Mouse (Mus musculus): ENCODE data around the gene B4galnt1. TPM values are rescaled to one million over a fixed set of nuclear protein-coding genes. Genes with fewer than 3 reads are reported as not detected.

B4galnt1 gene
- polyA plus RNA-seq (2012; rRNA removed), result 127 and 129 TPM in 2 replicates

DNA sequence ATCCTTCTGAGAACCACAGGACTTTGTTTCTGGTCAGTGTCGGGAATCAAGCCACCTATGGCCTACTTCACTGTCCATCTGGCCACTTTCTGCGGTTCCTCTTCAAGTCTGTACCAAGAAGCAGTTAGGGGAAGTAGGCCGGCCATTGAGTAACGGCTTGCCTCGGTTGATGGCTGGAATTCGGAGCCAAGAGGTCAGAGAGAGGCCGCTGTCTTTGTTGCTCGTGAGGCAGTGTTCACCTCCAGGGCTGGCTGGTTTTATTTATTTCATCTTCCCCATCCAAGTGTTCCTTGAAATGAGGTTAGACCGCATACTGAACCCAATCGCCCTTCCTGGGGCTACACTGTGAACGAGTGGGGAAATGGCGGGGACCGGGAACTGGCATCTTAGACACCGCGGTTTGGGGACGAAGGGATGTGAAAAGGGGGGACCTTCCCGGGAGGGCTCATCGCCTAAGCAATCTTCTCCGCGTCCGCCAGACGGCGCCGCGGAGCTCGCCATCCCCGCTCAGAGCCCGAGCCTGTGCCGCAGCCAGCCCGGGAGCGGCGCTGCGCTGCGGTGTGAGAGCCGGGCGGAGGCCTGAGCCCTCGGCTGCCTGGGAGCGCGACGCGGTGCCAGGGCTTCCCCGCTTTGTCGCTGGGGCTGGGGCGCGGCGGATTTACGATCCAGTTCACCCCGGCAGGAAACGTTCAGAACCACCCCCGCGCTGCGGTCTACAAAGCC is at the start of gene B4galnt1:
B4galnt1 (plus strand) TSS at position 595 of the 723 bp plus-strand sequence.
- Histone ChIP-seq H3K4me1 (ENCODE audit: control insufficient read depth, insufficient read depth, low read length) (peaks cover 2% of the 10 kb centered on the region; the same call in 1 of the 2 replicates), H3K27ac (ENCODE audit: insufficient read depth, low read length) (peak within 1 kb of the TSS; percentile 93), H3K4me3 (ENCODE audit: insufficient read depth, low read length) (peak within 1 kb of the TSS; percentile 94)
- peak; percentile 58; the same call in 1 of the 2 replicates for TF ChIP-seq POLR2A (IDR thresholded peaks at IDR 0.05; ENCODE audit: extremely low read depth, insufficient read depth, low read length)
- peak; percentile 61 for TF ChIP-seq CTCF (IDR thresholded peaks at IDR 0.05; ENCODE audit: extremely low read depth, insufficient read depth, low read length)

- no peaks in the 10 kb centered on the region; the same call in 1 of the 2 replicates for H3K4me1 ChIP-seq (ENCODE audit: control insufficient read depth, insufficient read depth, low read length)
- TF ChIP-seq CTCF (IDR thresholded peaks at IDR 0.05; ENCODE audit: extremely low read depth, insufficient read depth, low read length) (no peak), POLR2A (IDR thresholded peaks at IDR 0.05; ENCODE audit: extremely low read depth, insufficient read depth, low read length) (no peak)
- no peak overlapping the region for H3K4me3 ChIP-seq (ENCODE audit: insufficient read depth, low read length)
- no peak overlapping the region for H3K27ac ChIP-seq (ENCODE audit: insufficient read depth, low read length)
Measured at GRCm38 (mm10) chr10:127118470-127118869, 46.6 kb upstream of the B4galnt1 start.

- TF ChIP-seq CTCF (IDR thresholded peaks at IDR 0.05; ENCODE audit: extremely low read depth, insufficient read depth, low read length), result no peak
- no peak for TF ChIP-seq POLR2A (IDR thresholded peaks at IDR 0.05; ENCODE audit: extremely low read depth, insufficient read depth, low read length)
- no peak overlapping the region for H3K27ac ChIP-seq (ENCODE audit: insufficient read depth, low read length)
- no peaks in the 10 kb centered on the region; the same call in 1 of the 2 replicates for H3K4me1 ChIP-seq (ENCODE audit: control insufficient read depth, insufficient read depth, low read length)
- no peak overlapping the region for H3K4me3 ChIP-seq (ENCODE audit: insufficient read depth, low read length)
Measured at GRCm38 (mm10) chr10:127119229-127119628, 45.8 kb upstream of the B4galnt1 start.

GRCm38 (mm10) chr10:127120301-127121065 is 44.5 kb upstream of the B4galnt1 start:
- TF ChIP-seq POLR2A (IDR thresholded peaks at IDR 0.05; ENCODE audit: extremely low read depth, insufficient read depth, low read length) (no peak), CTCF (IDR thresholded peaks at IDR 0.05; ENCODE audit: extremely low read depth, insufficient read depth, low read length) (no peak)
- peak overlapping the region; percentile 89 for H3K4me3 ChIP-seq (ENCODE audit: insufficient read depth, low read length)
- H3K27ac ChIP-seq (ENCODE audit: insufficient read depth, low read length), result 0 out of 2 replicates have a peak overlapping the region, but pooled peaks have one; percentile 5
- no peaks in the 10 kb centered on the region; the same call in 1 of the 2 replicates for H3K4me1 ChIP-seq (ENCODE audit: control insufficient read depth, insufficient read depth, low read length)

- Histone ChIP-seq H3K27ac (ENCODE audit: insufficient read depth, low read length) (0 out of 2 replicates have a peak within 1 kb of the TSS, but pooled peaks have one; percentile 5), H3K4me1 (ENCODE audit: control insufficient read depth, insufficient read depth, low read length) (no peaks in the 10 kb centered on the region; the same call in 1 of the 2 replicates), H3K4me3 (ENCODE audit: insufficient read depth, low read length) (peak within 1 kb of the TSS; percentile 89)
- TF ChIP-seq CTCF (IDR thresholded peaks at IDR 0.05; ENCODE audit: extremely low read depth, insufficient read depth, low read length) (no peak), POLR2A (IDR thresholded peaks at IDR 0.05; ENCODE audit: extremely low read depth, insufficient read depth, low read length) (peak; percentile 81)
Measured at GRCm38 (mm10) chr10:127121066-127121477, 44.0 kb upstream of the B4galnt1 start, which contains the start of gene Os9. TSS of gene Os9 (minus strand) at chr10:127121131.

- no peak overlapping the region for H3K4me3 ChIP-seq (ENCODE audit: insufficient read depth, low read length)
- H3K4me1 ChIP-seq (ENCODE audit: control insufficient read depth, insufficient read depth, low read length), result no peaks in the 10 kb centered on the region; the same call in 1 of the 2 replicates
- no peak overlapping the region for H3K27ac ChIP-seq (ENCODE audit: insufficient read depth, low read length)
- TF ChIP-seq POLR2A (IDR thresholded peaks at IDR 0.05; ENCODE audit: extremely low read depth, insufficient read depth, low read length) (no peak), CTCF (IDR thresholded peaks at IDR 0.05; ENCODE audit: extremely low read depth, insufficient read depth, low read length) (no peak)
Measured at GRCm38 (mm10) chr10:127122018-127122417, 43.0 kb upstream of the B4galnt1 start.

DNA sequence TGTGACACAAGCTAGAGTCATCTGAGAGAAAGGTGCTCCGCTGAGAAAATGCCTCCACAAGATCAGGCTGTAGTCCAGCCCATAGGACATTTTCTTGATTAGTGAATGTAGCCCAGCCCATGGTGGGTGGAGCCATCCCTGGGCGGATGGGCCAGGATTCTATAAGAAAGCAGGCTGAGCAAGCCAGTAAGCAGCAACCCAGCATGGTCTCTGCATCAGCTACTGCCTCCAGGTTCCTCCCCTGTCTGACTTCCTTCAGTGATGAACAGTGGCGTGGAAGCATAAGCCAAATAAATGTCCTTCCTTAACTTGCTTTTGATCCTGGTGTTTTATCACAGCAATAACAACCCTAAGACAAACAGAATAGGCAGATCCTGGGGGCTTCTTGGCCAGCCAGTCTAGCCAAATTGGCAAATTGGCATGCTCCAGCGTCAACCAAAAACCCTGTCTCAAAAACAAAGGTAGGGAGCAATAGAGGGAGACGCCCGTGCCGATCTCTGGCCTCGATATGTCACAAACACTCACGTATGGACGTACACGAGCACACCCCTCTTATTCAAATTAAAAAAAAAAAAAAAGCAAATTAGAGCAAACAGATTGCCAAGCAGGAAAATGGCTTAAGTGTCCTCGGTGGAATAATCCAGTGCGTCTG is 42.1 kb upstream of the B4galnt1 start:
- H3K4me3 ChIP-seq (ENCODE audit: insufficient read depth, low read length), result peak overlapping the region; percentile 4; the same call in 1 of the 2 replicates
- peak overlapping the region; percentile 41; the same call in 1 of the 2 replicates for H3K27ac ChIP-seq (ENCODE audit: insufficient read depth, low read length)
- no peak for TF ChIP-seq CTCF (IDR thresholded peaks at IDR 0.05; ENCODE audit: extremely low read depth, insufficient read depth, low read length)
- TF ChIP-seq POLR2A (IDR thresholded peaks at IDR 0.05; ENCODE audit: extremely low read depth, insufficient read depth, low read length), result peak; percentile 96
- no peaks in the 10 kb centered on the region; the same call in 1 of the 2 replicates for H3K4me1 ChIP-seq (ENCODE audit: control insufficient read depth, insufficient read depth, low read length)

DNA sequence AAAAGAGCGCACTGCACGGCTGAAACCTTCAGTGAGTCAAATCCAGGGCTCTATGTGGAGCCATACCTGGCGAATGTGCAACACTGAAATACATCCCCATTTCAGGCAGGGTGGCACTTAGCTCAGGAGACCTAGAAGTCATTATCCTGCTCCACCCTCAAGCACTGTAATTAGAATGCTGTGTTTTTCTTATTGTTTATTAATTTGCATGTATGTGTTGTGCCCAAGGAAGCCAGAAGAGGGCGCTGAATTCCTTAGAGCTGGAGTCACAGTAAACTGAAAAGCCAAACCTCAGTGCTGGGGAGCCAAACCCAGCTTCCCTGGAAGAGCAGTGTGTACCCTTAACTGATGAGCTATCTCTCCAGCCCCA is 41.6 kb upstream of the B4galnt1 start:
- Histone ChIP-seq H3K4me1 (ENCODE audit: control insufficient read depth, insufficient read depth, low read length) (no peaks in the 10 kb centered on the region; the same call in 1 of the 2 replicates), H3K4me3 (ENCODE audit: insufficient read depth, low read length) (peak overlapping the region; percentile 4; the same call in 1 of the 2 replicates), H3K27ac (ENCODE audit: insufficient read depth, low read length) (peak overlapping the region; percentile 41; the same call in 1 of the 2 replicates)
- TF ChIP-seq CTCF (IDR thresholded peaks at IDR 0.05; ENCODE audit: extremely low read depth, insufficient read depth, low read length) (peak; percentile 70), POLR2A (IDR thresholded peaks at IDR 0.05; ENCODE audit: extremely low read depth, insufficient read depth, low read length) (no peak)

Data from cortical plate, adult 2 months (tissue).